Mouse (Mus musculus): ENCODE results near the gene Hoxb6.

GRCm38 (mm10) chr11:96313134-96313533 is 20.9 kb downstream of the Hoxb6 start:
- TF ChIP-seq POLR2A (IDR thresholded peaks at IDR 0.05; ENCODE audit: low read depth, low read length) (no peak), CTCF (IDR thresholded peaks at IDR 0.05; ENCODE audit: extremely low read depth, insufficient read length, insufficient replicate concordance, low read depth, low read length) (no peak)

All from small intestine, adult 2 months (tissue).